ENCODE assay signal across 10 mouse cellular contexts in genomic region chr6:31517681-31518337, GRCm38 (mm10). TPM values are rescaled to one million over a fixed set of nuclear protein-coding genes. Genes with fewer than 3 reads are reported as not detected.
DNase-seq lines count a peak whose midpoint lies in the region; ATAC-seq lines count a peak whose summit lies in the region.
"Had no signal": no experiment of that assay in that cellular context is flagged by ENCODE, and none has a peak within 500 bp of the region (broad histone marks: within the 10 kb centered on the region; RNA-seq: fewer than 3 reads in every experiment).

No protein-coding gene starts in this region.

- no peak overlapping the region for H3K9ac ChIP-seq in midbrain, embryonic 14.5 days (replicated peaks; ENCODE audit: low read length)
- H3K9ac ChIP-seq: embryonic facial prominence, embryonic 15.5 days had no signal

- no peak overlapping the region for H3K4me2 ChIP-seq in midbrain, embryonic 14.5 days (ENCODE audit: low read length)
- H3K4me2 ChIP-seq: embryonic facial prominence, embryonic 15.5 days had no signal

- no peaks in the 10 kb centered on the region for H3K4me1 ChIP-seq in midbrain, embryonic 10.5 days
- no peaks in the 10 kb centered on the region for H3K4me1 ChIP-seq in midbrain, embryonic 14.5 days (ENCODE audit: control insufficient read depth, insufficient read depth, low read length)
- H3K4me1 ChIP-seq: embryonic facial prominence, embryonic 15.5 days had no signal

- H3K36me3 ChIP-seq in midbrain, embryonic 10.5 days: peaks cover 46% of the 10 kb centered on the region
- H3K36me3 ChIP-seq in midbrain, embryonic 14.5 days (ENCODE audit: control insufficient read depth, insufficient read depth, low read length): peaks cover 12% of the 10 kb centered on the region
- H3K36me3 ChIP-seq: embryonic facial prominence, embryonic 15.5 days had no signal

- 78% methylated on average over 9 of the region's 9 CpGs for WGBS in midbrain, embryonic 10.5 days
- 76% methylated on average over 9 of the region's 9 CpGs for WGBS in midbrain, embryonic 14.5 days

- H3K27ac ChIP-seq in midbrain, embryonic 10.5 days (replicated peaks): 0 out of 2 replicates have a peak overlapping the region, but pooled peaks have one; percentile 13
- no peak overlapping the region for H3K27ac ChIP-seq in midbrain, embryonic 14.5 days (replicated peaks; ENCODE audit: low read depth, low read length)
- H3K27ac ChIP-seq: embryonic facial prominence, embryonic 15.5 days had no signal

- intact Hi-C loops in heart, postnatal 36 days (cut with DNase I): no loop called here
- intact Hi-C loops in heart, postnatal 10 days (cut with DNase I): no loop called here

- ATAC-seq in midbrain, embryonic 14.5 days (ENCODE audit: low FRiP score, low TSS enrichment): no peak

- H3K4me3 ChIP-seq in midbrain, embryonic 10.5 days: no peak overlapping the region
- H3K4me3 ChIP-seq in midbrain, embryonic 14.5 days (replicated peaks; ENCODE audit: low read depth, low read length): no peak overlapping the region
- H3K4me3 ChIP-seq: embryonic facial prominence, embryonic 15.5 days had no signal

- H3K9me3 ChIP-seq in midbrain, embryonic 10.5 days (replicated peaks): no peaks in the 10 kb centered on the region
- no peaks in the 10 kb centered on the region for H3K9me3 ChIP-seq in midbrain, embryonic 14.5 days (ENCODE audit: control insufficient read depth, low read length)
- H3K9me3 ChIP-seq: embryonic facial prominence, embryonic 15.5 days had no signal

- peak; percentile 93 for DNase-seq in heart, adult 11 months
- DNase-seq in heart, postnatal 36 days: no peak
- DNase-seq in midbrain, embryonic 10.5 days (ENCODE audit: low spot score): no peak
- no peak for DNase-seq in midbrain, embryonic 14.5 days
- DNase-seq in heart, postnatal 10 days: peak; percentile 32 to 46
- peak; percentile 55 for DNase-seq in retina, postnatal 1 day
- DNase-seq in ovary, postnatal 36 days (ENCODE audit: low spot score): no peak
- no peak for DNase-seq in layer of hippocampus, adult 9-11 months
- DNase-seq: right cerebral cortex, postnatal 25 days had no signal

- H3K27me3 ChIP-seq in midbrain, embryonic 10.5 days (ENCODE audit: low read depth, poor library complexity, severe bottlenecking): no peaks in the 10 kb centered on the region
- no peaks in the 10 kb centered on the region for H3K27me3 ChIP-seq in midbrain, embryonic 14.5 days (ENCODE audit: control insufficient read depth, insufficient read depth, low read length)
- H3K27me3 ChIP-seq: embryonic facial prominence, embryonic 15.5 days had no signal

RNA-seq across cellular contexts. Expression of gene Podxl, which starts 46.0 kb away (rescaled TPM):
- 10 to 100 TPM; 71.9 to 90.8 TPM for total RNA-seq in heart, postnatal 36 days (2021)
- polyA plus RNA-seq in midbrain, embryonic 10.5 days (2016; fragmentation: Nextera tagmentation; extraction: Ambion mirVana): 19.7 and 22.4 TPM in 2 replicates
- 6.7 and 10.3 TPM in 2 replicates for polyA plus RNA-seq in midbrain, embryonic 14.5 days (2014; fragmentation: Nextera tagmentation; extraction: Ambion mirVana)
- total RNA-seq in heart, postnatal 10 days (2021): 100 to 1,000 TPM; 106 to 113 TPM

Comparison
In these comparisons a context has a peak if more than half of its experiments do, and no peak if none do; other contexts are left out.
1. DNase-seq: peak in heart, adult 11 months (single experiment), heart, postnatal 10 days (2 of 2) and retina, postnatal 1 day (single experiment); none in heart, postnatal 36 days (0 of 2), midbrain, embryonic 10.5 days (single experiment), midbrain, embryonic 14.5 days (single experiment), ovary, postnatal 36 days (single experiment) and layer of hippocampus, adult 9-11 months (single experiment).